Mouse (Mus musculus) hindbrain, postnatal 0 days (tissue): ENCODE measurements around the gene Tmem184b. TPM values are rescaled to one million over a fixed set of nuclear protein-coding genes. Genes with fewer than 3 reads are reported as not detected.

Source experiments
- ATAC-seq: fragments of 200-750 bp; cut with Nextera tagmentation; 2 replicates; pipeline ENCODE4 v1.8.0; 2017; ENCODE audit warnings: mild to moderate bottlenecking, moderate TSS enrichment, moderate library complexity
- DNase-seq: peaks from one replicate; pipeline ENCODE4 v3.0.0-alpha.2; 2015; ENCODE audit warnings: low spot score
- H3K27ac ChIP-seq: fragments of 300-500 bp; sonication (generic); 2 replicates; pipeline ENCODE4 v1.5.1; 2014; ENCODE audit warnings: mild to moderate bottlenecking
- H3K27me3 ChIP-seq: fragments of 300-500 bp; sonication (generic); 2 replicates; pipeline ENCODE4 v1.6.1; 2014; ENCODE audit warnings: low read length, mixed read lengths; ENCODE audit not compliant: insufficient read depth
- H3K36me3 ChIP-seq: fragments of 300-500 bp; sonication (generic); 2 replicates; pipeline ENCODE4 v1.6.1; 2014; ENCODE audit warnings: low read length, mixed read lengths; ENCODE audit not compliant: insufficient read depth
- H3K4me1 ChIP-seq: fragments of 300-500 bp; sonication (generic); 2 replicates; pipeline ENCODE4 v1.6.1; 2014; ENCODE audit warnings: antibody characterized with exemption, low read length, mixed read lengths; ENCODE audit not compliant: insufficient read depth
- H3K4me2 ChIP-seq: fragments of 300-500 bp; sonication (generic); 2 replicates; pipeline ENCODE4 v1.6.1; 2014; ENCODE audit warnings: low read depth, mild to moderate bottlenecking, low read length, moderate library complexity, mixed read lengths
- H3K4me3 ChIP-seq: fragments of 300-500 bp; sonication (generic); 2 replicates; pipeline ENCODE4 v1.5.1; 2014; ENCODE audit warnings: low read length
- H3K9ac ChIP-seq: fragments of 300-500 bp; sonication (generic); replicated peaks from 2 replicates; pipeline ENCODE4 v1.6.1; 2014; ENCODE audit warnings: mild to moderate bottlenecking, low read length, moderate library complexity, mixed read lengths
- H3K9me3 ChIP-seq: fragments of 300-500 bp; sonication (generic); 2 replicates; pipeline ENCODE4 v1.6.1; 2016; ENCODE audit warnings: low read length, mixed read lengths
- CTCF ChIP-seq: IDR thresholded peaks from 2 replicates; pipeline ENCODE4 v1.5.1; 2016; ENCODE audit warnings: antibody characterized with exemption, control low read depth, low read depth
- WGBS: fragments of 180-500 bp; shearing (Covaris S2); extraction: QIAGEN DNeasy Blood & Tissue Kit; methylation state at CpG from one replicate; pipeline ENCODE4 v1.1.7; 2014; 5-methylcytosine and 5-hydroxymethylcytosine counted together
- polyA plus RNA-seq: library from polyadenylated mRNA; unstranded; fragments of >200 nt; fragmentation: Nextera tagmentation; extraction: Ambion mirVana; gene quantifications from 2 replicates; pipeline ENCODE4 v1.2.1, GENCODE M21; 2015
- total RNA-seq: library from RNA; depleted of rRNA; stranded (reverse); fragments of >200 nt; gene quantifications from 2 replicates; pipeline ENCODE4 v1.2.3, GENCODE M21; 2014

The Tmem184b gene
- total and polyA plus RNA-seq, 2 experiments from 2014 or later = 31.6 to 72.4 TPM

- no peaks in the 10 kb centered on the region for H3K9me3 ChIP-seq
- DNase-seq = no peak
- H3K9ac ChIP-seq = no peak overlapping the region
- H3K4me1 ChIP-seq = peaks cover 12% of the 10 kb centered on the region
- peaks cover 41% of the 10 kb centered on the region for H3K36me3 ChIP-seq
- H3K27me3 ChIP-seq = no peaks in the 10 kb centered on the region
- no peak for ATAC-seq
- WGBS = 56% methylated on average over 4 of the region's 4 CpGs
- no peak overlapping the region for H3K4me2 ChIP-seq
- no peak for TF ChIP-seq CTCF
- no peak overlapping the region for H3K4me3 ChIP-seq
- no peak overlapping the region for H3K27ac ChIP-seq
These were observed 42.3 kb downstream of the Tmem184b start for GRCm38 (mm10) chr15:79361023-79361422.

GRCm38 (mm10) chr15:79360371-79360770, 43.0 kb downstream of the Tmem184b start:
- peaks cover 12% of the 10 kb centered on the region for H3K4me1 ChIP-seq
- no peak overlapping the region for H3K9ac ChIP-seq
- ATAC-seq (no peak), DNase-seq (no peak)
- WGBS = 69% methylated on average over 7 of the region's 7 CpGs
- H3K36me3 ChIP-seq = peaks cover 34% of the 10 kb centered on the region
- TF ChIP-seq CTCF = no peak
- H3K27ac ChIP-seq = no peak overlapping the region
- H3K4me2 ChIP-seq = no peak overlapping the region
- no peaks in the 10 kb centered on the region for H3K9me3 ChIP-seq
- H3K4me3 ChIP-seq = no peak overlapping the region
- no peaks in the 10 kb centered on the region for H3K27me3 ChIP-seq

GRCm38 (mm10) chr15:79359954-79360353, 43.4 kb downstream of the Tmem184b start:
- no peak for TF ChIP-seq CTCF
- Histone ChIP-seq H3K4me3 (no peak overlapping the region), H3K9me3 (no peaks in the 10 kb centered on the region), H3K27me3 (no peaks in the 10 kb centered on the region), H3K27ac (no peak overlapping the region), H3K4me1 (peaks cover 12% of the 10 kb centered on the region), H3K36me3 (peaks cover 30% of the 10 kb centered on the region), H3K4me2 (no peak overlapping the region), H3K9ac (no peak overlapping the region)
- ATAC-seq (no peak), DNase-seq (peak; percentile 36)
- WGBS = 33% methylated on average over 6 of the region's 6 CpGs

- 0 out of 2 replicates have a peak overlapping the region, but pooled peaks have one; percentile 51 for H3K27ac ChIP-seq
- WGBS = 34% methylated on average over 12 of the region's 12 CpGs
- H3K4me3 ChIP-seq = peak overlapping the region; percentile 39
- DNase-seq (no peak), ATAC-seq (no peak)
- H3K9me3 ChIP-seq = no peaks in the 10 kb centered on the region
- peak overlapping the region; percentile 77 for H3K4me2 ChIP-seq
- peak overlapping the region; percentile 55; the same call in 1 of the 2 replicates for H3K9ac ChIP-seq
- H3K36me3 ChIP-seq = peaks cover 13% of the 10 kb centered on the region; the same call in 1 of the 2 replicates
- H3K4me1 ChIP-seq = peaks cover 12% of the 10 kb centered on the region
- TF ChIP-seq CTCF = no peak
- no peaks in the 10 kb centered on the region for H3K27me3 ChIP-seq
These were observed 45.2 kb downstream of the Tmem184b start for GRCm38 (mm10) chr15:79357974-79358690.

DNA sequence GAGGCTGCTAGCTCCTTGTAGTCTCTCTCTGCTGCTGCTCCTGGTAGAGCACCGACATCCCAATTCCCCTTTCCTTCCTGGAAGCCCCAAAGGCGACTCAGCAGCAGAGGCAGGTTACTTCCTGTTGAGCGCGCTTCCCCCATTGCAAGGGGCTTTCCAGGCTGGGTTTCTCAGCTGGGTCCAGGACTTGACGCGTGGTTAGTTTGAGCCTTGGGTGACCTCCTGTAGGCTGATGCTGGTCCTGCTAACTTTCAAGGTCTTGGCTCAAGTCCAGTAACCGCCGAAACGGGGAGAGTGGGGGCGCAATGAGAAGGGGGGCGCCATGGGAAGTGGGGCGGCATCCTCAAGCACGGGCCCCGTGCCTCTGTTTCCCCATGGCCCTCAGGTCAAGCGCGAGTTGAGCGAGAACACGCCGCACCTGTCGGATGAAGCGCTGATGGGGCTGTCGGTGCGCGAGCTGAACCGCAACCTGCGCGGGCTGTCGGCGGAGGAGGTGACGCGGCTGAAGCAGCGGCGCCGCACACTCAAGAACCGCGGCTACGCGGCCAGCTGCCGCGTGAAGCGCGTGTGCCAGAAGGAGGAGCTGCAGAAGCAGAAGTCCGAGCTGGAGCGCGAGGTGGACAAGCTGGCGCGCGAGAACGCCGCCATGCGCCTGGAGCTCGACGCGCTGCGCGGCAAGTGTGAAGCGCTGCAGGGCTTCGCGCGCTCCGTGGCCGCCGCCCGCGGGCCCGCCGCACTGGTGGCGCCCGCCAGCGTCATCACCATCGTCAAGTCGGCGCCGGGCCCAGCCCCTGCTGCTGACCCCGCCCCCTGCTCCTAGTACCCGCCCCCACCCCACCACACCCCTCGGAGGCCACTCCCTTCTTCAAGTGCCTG, 46.1 kb downstream of the Tmem184b start:
- peak overlapping the region; percentile 77 for H3K4me2 ChIP-seq
- H3K36me3 ChIP-seq = peaks cover 5% of the 10 kb centered on the region; the same call in 1 of the 2 replicates
- peak; percentile 73 for ATAC-seq
- H3K4me1 ChIP-seq = peaks cover 12% of the 10 kb centered on the region
- no peaks in the 10 kb centered on the region for H3K9me3 ChIP-seq
- TF ChIP-seq CTCF = 0 out of 2 replicates have a peak, but pooled peaks have one; percentile 15
- H3K27me3 ChIP-seq = no peaks in the 10 kb centered on the region
- peak overlapping the region; percentile 51 for H3K27ac ChIP-seq
- H3K4me3 ChIP-seq = peak overlapping the region; percentile 39
- peak overlapping the region; percentile 55 for H3K9ac ChIP-seq
- DNase-seq = peak; percentile 83
- WGBS = under 1% methylated on average over 72 of the region's 77 CpGs

GRCm38 (mm10) chr15:79356481-79356880, 46.9 kb downstream of the Tmem184b start:
- peak overlapping the region; percentile 55; the same call in 1 of the 2 replicates for H3K9ac ChIP-seq
- peak overlapping the region; percentile 39; the same call in 1 of the 2 replicates for H3K4me3 ChIP-seq
- ATAC-seq = no peak
- WGBS = 83% methylated on average over 8 of the region's 8 CpGs
- peaks cover 3% of the 10 kb centered on the region; the same call in 1 of the 2 replicates for H3K36me3 ChIP-seq
- no peaks in the 10 kb centered on the region for H3K9me3 ChIP-seq
- no peaks in the 10 kb centered on the region for H3K27me3 ChIP-seq
- H3K4me1 ChIP-seq = peaks cover 12% of the 10 kb centered on the region
- H3K27ac ChIP-seq = no peak overlapping the region
- H3K4me2 ChIP-seq = peak overlapping the region; percentile 77
- no peak for TF ChIP-seq CTCF
- no peak for DNase-seq
